Mouse (Mus musculus): ENCODE results near the gene C2. TPM values are rescaled to one million over a fixed set of nuclear protein-coding genes. Genes with fewer than 3 reads are reported as not detected.

The C2 gene
- 1 to 10 TPM in 1 of 3 experiments, not detected in 2; 1.4 TPM for polyA plus RNA-seq (2017; shearing (Covaris generic))

DNA sequence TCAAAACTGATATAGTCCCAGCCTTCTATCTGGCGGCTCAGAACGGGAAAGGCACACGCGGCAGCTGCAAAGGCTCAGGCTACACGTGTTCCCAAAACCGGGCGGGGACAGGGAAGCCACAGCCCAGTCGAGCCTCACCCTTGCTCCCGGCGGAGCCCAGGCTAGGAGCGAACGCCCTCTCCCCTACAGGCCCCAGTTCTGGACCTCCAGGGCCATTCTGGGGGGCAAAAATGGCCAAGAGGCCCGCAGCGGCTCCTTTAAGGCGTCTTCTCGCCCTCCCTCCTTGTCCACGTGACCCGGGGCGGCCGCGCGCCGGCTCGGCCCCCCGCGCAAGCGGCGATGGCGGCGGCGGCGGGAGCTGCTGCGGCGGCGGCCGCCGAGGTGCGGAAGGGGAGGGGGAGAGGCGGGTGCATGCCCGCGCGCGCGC lies at the start of gene C2, which contains the start of gene Ehmt2:
Gene C2 (minus strand): TSS at position 106 of the 427 bp plus-strand sequence.
Gene Ehmt2 (plus strand): TSS at position 310 of the 427 bp plus-strand sequence.
- peak; percentile 44 for ATAC-seq

DNA sequence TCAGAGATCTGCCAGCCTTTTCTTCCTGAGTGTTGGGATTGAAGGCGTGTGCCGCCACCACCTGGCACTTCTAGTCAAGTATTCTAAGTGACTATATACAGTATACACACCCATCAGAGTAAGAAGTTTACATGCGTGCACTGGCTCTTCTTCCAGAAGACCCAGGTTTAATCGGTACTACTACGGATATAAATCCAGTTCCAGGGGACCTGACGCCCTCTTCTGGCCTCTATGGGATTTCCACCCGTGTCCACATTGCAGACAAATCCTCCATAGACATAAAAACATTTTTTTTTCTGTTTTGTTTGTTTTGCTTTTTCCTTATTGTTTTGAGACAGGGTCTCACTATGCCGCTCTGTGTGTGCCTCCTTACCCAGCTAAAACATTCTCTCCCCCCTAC lies 49.5 kb upstream of the C2 start:
- no peak for ATAC-seq

DNA sequence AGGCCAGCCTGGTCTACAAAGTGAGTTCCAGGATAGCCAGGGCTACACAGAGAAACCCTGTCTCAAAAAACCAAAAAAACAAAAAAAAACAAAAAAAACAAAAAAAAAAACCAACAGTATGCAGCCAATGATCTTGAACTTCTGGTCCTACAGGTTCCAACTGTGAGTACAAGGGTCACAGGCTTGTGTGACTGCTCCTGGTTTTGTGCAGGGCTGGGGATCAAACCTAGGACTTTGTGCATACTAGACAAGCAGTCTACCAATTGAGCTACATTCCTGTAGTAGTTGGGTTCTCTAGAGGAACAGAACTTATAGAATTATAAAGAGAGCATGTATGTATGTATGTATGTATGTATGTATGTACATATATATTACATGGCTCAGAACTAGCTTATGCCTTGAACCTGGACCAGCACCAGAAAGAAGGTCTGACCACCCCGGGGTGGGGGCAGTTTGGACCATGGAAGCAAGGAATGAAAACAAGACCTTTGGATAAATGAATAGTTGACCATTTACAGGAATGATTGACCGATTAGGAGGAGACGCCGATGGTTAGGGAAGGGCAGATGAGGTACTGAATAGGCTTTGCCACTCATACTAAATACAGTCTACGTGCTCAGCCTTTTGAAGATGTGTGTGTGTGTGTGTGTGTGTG lies 48.5 kb upstream of the C2 start:
- ATAC-seq: no peak

DNA sequence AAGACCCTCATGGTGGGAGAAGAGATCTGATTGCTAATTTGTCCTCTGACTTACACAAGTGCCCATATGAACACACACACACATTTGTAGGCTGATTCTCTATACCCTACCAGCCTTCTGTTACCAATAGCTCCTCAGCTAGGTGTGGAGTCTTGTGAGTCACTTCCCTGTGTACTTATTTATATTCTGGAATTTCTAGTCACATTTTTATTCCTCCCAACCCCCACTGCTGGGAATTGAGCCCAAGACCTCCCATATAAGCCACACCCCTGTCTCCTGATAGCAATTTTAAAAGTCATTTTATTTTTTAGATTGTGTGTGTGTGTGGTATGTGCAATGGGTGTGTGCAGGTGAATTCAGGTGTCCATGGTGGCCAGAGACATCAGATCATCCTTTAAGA lies 46.3 kb upstream of the C2 start:
- ATAC-seq: no peak

DNA sequence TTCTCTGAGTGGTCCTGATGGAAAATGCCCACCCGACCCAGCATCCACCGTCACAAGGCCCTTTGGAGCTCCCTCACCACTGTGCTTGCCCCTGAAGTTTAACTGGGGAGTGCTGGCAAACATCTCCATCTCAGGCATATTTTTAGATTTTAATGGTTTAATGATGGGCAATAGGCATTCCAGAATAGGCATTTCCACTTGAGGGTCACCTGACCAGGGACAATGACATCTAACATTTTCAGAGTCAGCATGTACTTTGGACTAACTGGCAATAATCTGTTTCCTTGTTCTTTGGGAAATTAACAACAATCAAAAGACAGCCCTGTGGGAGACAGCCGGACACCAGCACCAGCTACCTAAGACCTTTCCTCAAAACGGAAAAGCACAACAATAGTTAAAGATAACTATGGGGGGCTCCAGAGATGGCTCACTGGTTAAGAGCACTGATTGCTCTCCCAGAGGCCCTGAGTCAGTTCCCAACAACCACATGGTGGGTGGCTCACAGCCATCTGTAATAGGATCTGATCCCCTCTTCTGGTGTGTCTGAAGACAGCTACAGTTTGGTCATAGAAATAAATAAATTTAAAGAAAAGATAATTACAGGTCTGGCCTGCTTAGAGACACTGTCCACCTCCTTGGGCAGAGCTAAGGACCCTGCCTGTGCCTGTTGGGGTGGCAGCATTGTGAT lies 45.2 kb upstream of the C2 start:
- no peak for ATAC-seq

DNA sequence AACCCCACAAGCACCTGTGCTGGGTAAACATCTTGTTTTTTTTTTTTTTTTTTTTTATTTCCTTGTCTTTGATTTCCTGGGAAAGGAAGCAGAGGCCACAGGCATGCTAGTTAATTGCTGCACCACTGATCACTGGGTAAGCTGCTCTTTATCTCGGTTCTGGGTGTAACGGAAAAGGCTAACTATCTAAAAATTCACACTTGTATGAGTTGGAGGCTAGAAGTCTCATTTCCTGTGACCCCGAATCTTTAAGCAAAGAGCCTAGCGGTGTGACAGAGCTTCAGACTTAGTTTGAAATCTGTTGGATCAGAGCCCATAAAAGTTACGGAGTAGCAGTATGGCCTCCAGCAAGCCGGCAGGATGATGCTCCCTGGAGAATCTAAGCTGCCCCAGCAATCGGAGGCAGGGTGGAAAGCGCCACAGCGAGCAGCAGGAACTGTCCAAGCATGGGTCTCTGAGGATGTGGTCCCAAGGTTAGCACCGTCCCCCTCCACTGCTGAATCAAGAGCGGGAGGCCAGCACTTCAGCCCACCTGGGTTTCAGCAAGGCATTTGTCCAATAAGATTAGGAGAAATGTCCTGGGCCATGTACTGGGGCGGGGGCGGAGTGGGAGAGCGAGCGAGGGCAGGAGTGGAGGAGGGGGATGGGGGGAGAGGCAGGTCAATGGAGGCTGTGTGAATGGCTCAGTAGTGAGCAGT lies 43.4 kb upstream of the C2 start:
- no peak for ATAC-seq

DNA sequence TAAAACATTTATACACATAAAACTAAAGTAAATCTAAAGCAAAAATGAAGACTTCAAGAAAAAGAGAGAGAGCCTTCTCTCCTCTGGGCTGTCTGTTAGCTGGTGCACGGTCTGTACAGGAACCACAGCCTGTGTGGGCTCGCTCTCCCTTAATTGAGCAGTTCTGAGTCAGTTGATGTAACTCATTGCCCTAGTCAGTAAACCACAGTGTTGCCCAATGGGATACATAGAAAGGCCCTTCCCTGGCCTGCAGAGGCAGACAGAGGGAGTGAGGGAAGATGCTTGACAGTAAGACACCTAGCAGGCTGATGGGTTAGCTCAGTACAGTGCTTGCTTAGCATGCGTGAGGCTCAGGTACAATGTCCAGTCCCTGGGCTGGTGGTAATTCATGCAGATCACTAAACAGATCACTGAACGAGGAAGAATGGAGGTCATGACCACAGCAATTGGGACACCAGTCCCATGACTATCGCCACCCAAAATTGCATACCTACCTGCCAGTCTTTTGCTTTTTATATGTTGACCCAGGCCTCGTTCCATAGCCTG lies 40.0 kb upstream of the C2 start:
- ATAC-seq: no peak

DNA sequence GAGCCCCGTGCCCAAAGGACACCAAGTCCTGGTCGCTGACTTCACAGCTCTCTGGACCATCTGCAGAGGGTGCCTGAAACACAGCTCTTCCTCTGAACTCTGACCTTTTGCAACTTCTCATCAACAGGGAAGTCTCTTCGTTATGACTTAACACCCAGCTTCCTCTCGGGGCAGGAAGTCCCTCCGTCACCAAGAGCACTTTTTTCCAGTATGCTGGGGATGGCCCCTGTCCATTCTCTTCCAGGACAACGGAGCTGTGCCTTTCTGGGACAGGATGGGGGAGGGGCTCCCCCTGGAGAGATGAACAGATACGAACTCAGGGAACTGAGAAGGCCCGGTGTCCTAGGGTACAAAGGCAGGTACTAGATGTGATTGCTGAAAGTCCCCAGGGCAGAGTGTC lies 36.8 kb upstream of the C2 start:
- no peak for ATAC-seq

DNA sequence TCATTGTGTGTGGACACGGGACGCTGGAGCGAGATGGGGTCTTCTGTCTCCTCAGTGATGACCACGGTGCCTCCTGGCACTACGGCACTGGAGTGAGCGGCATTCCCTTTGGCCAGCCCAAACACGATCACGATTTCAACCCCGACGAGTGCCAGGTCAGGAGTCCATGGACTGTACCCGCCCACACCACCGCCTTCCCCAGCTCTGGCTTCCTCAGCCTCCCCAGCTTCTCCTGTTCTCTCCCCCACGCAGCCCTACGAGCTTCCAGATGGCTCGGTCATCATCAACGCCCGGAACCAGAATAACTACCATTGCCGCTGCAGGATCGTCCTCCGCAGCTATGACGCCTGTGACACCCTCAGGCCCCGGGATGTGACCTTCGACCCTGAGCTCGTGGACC lies 36.0 kb upstream of the C2 start:
- no peak for ATAC-seq

DNA sequence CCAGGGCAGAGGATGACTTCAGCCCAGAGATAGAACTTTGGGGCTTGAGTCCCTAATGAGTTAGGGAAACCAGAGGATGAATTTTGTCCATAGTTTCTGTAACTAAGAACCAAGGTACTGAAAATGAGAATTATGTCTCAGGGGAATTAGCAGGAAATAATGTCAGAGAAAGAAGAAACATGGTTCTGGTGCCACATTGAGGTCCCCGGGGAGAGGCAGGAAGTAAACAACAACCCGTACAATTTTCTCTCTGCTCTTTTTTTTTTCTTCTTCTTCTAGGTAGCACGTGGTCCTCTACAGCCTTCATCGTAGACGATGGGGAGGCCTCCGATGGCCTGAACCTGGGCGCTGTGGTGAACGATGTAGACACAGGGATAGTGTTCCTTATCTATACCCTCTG lies 34.2 kb upstream of the C2 start:
- ATAC-seq: no peak

DNA sequence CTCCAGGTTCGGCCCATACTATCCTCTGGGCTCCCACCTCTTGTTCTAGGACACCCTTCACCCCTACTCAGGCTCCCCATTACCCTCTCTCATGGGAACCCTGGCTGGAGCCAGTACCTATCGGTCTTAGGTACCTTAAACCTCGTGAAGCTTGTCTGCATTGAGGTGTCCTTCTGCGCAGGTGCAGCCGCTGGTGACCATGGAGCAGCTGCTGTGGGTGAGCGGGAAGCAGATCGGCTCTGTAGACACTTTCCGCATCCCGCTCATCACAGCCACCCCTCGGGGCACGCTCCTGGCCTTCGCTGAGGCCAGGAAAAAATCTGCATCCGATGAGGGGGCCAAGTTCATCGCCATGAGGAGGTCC lies 33.7 kb upstream of the C2 start:
- ATAC-seq: peak; percentile 34

DNA sequence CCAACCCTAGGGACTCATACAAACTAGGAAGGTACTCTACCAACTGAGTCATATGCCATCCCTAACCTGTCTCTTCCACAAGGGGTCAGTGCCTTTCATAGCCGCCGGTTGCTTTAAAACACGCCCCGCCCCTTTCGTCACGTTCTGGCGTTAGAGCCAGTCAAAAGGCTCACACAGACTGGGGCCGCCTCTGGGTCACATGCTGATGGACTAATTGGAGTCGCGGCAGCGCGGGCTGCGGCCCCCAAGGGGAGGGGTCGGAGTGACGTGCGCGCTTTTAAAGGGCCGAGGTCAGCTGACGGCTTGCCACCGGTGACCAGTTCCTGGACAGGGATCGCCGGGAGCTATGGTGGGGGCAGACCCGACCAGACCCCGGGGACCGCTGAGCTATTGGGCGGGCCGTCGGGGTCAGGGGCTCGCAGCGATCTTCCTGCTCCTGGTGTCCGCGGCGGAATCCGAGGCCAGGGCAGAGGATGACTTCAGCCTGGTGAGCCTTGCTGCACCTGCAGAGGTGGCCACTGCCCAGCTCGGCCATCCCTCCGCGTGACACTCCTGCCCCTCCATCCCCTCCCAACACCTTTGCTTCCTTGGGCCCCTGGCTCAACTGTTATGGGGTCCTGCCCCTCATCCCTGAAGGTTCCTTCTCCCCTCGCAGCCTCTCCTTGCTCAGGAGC lies 33.1 kb upstream of the C2 start, which contains the start of gene Neu1:
Gene Neu1 (plus strand): TSS at position 193 of the 674 bp plus-strand sequence.
- peak; percentile 99 for ATAC-seq

DNA sequence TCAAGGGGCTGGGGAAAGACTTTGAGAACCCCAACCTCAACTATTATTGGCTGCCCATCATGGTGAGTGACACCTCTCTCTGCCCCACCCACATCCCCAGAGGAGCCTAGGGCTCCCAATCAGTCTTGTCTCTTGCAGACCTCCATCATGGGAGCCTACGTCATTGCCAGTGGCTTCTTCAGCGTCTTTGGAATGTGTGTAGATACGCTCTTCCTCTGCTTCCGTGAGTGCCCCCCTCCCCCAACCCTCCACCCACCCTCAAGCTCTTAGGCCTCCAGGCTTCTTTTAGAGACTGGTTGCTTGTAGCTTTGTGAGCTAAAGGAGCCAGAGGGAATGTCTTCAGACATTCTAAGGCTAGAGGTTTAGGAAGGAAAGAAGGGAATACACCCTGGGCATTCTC lies 30.8 kb upstream of the C2 start:
- ATAC-seq: no peak

DNA sequence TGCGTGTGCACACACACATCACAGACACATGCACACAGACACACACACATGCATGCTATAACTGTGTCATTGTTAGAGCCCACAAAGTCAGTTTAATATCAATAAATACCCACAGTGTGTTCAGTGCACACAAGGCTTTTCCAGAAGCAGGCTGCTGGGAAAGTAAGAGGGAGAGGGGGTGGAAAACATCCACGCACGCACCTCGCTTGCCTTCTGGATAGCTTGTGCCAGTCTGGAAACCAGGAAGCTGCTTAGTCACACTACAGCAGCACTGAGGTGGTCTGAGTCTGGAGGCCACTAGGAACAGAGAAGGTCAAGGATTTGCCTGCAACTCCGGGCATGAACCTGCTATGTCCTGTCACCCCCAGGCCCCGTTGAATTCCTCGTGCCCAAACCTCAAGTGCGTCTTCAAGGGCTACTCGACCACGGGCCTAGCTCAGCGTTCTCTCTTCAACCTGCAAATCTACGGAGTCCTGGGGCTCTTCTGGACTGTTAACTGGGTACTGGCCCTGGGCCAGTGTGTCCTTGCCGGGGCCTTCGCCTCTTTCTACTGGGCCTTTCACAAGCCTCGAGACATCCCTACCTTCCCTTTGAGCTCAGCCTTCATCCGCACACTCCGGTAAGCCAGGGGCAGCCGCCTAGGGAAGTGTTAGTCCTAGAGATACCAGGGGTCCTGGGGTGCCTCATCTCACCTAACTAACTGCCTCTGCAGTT lies 29.4 kb upstream of the C2 start:
- ATAC-seq: no peak

DNA sequence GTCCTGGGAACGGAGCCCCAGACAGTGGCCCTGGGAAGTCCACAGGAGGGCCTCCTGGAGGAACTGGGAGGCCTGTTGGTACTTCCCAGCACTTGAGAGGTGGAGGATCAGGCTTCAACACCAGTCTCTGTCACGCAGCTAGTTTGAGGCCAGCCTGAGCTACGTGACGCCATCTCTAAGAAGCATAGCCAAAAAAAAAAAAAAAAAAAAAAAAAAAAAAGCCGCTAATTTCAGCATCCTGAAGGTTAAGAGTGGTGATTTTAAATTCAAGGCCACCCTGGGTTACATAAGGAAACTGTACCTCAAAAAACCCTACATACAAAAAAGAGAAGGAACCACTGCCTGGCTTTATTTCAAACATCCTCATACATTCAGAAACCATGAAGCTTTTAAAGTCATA lies 26.2 kb upstream of the C2 start:
- no peak for ATAC-seq

DNA sequence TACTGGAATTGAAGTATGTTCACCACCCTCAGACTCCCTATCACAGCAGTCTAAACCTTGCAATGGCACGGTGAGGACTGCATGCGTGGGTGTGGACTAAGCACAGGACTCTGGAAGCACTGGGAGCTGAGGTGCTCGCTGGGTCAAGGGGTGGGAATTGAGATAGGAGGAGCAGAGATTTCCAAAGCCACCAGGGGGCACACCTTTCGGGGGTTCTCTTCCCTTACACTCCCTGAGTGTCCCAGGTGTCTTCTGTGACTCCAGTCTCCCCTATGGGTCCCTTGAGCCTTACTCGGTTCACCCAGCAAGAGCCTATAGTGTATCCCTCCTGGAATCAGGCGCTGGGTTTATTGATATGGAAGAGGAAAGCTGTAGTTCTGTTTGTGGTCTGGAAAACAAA lies 24.9 kb upstream of the C2 start:
- ATAC-seq: no peak

DNA sequence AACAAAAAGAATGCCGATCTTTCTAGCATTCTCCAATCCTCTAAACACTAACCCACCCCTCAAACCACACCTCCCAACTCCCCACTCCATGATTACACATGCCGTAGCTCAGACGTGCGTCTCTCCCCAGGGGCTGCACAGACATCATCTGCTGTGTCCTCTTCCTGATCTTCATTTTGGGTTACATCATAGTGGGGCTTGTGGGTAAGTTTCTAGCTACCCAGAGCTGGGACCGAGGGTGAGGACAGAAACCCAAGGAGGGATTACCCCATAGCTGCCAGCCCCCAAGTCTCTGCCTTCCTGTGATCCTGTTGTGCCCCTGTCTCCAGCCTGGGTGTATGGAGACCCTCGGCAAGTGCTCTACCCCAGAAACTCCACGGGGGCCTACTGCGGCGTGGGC lies 19.1 kb upstream of the C2 start:
- no peak for ATAC-seq

DNA sequence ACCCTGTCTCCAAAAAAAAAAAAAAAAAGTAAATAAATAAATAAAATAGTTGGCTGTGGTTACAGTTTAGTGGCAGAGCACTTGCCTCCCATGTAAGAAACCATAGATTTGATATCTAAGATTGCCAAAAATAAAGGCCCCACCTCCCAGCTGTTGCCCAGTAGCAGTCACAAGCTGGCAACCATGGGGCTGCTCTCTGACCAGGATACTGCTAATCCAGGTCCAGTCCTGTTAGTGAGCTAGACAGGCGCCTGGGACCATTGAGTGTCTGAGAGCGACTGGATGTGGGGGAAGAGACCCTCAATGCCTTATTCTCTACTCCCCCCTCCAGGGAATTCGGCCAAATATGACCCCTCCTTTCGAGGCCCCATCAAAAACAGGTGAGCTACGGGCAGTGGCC lies 18.3 kb upstream of the C2 start:
- ATAC-seq: no peak

DNA sequence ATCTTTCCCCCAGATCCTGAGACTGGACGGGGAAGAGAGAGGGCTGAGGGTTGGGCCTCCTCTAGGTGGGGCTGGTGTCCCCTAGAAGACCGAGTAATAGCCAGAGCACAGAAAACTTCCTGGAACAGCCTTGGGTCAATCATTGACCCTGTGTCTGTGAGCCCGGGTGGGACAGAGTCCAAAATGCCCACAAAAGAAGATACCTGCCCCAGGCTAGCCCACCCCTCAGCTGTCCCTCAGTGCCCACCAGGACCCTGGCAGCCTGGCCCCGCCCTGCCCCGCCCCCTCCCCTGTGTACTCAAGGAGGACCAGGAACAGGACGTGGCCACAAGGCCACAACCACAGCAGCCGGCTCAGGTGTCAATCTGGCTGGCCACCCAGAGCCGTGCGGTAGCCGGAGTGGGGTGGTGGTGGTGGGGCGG lies 17.4 kb upstream of the C2 start:
- no peak for ATAC-seq

DNA sequence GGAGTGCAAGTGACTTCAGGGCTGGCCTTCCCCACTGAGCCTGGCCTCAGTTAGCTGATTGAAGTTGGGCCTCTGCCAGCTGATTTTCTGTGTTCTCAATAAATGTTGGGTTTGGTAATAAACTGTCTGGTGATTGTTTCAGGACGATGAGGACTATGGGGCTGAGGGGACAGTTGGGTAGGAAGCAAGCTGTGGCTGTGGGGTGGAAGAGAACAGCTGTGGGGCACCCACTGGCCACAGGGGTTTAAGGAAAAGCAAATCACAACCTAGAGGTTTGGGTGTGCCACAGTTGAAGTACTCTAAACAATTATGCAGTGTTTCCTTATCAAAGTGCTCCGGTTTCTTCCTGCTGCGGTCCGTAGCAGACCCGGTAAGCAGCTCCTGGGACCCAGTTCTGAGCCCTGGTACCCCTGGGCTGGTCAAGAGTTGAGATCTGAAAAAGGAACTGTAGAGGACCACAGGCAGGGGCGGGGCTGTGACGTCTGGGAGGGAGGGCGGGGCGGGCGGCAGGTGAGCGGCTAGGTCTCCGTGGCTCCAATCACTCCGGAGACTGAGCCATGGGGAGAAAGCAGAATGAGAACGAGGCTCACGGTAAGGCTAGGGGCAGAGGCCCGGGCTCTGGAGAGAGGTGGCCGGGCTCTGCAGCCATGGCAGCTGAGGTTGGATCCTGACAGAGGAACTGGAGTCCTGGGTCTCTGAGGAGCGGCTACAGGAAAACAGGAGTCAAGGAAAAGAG lies 16.0 kb upstream of the C2 start, which contains the start of gene Slc44a4:
Gene Slc44a4 (plus strand): TSS at position 537 of the 736 bp plus-strand sequence.
- ATAC-seq: no peak

DNA sequence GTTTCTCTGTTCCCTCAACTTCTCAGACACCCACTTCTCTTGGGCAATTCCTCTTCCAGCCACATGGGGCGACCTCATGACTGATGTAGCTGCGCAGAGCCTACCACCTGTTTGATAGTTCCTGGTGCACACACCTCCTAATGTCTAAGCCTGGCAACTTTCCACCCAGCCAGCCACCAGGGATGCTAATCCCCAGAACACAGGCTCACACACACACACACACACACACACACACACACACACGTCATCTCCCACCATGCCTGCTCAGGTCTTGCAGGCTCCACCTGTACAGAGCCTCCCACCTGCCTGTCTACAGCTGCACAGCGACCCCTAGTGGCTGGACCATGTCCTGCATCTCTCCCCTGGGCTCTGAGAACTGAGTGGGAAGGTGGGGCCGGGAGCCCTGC lies 13.9 kb upstream of the C2 start:
- ATAC-seq: peak; percentile 93

Data from inflammation-experienced regulatory T-cells, adult 6 months (primary cell).